Mouse (Mus musculus) thymus, adult 2 months (tissue): ENCODE results near the gene Zfp987.
"Not testable (repeated sequence)": the region's sequence is repeated elsewhere in the genome, so short reads cannot be mapped to it uniquely, and the experiment has no call there.

Source experiments
- CTCF ChIP-seq: fragments of 200-500 bp; IDR thresholded peaks from 2 replicates; pipeline ENCODE4 v1.5.1; 2012; ENCODE audit warnings: mild to moderate bottlenecking, control low read depth, low read length, moderate library complexity, borderline replicate concordance; ENCODE audit not compliant: control insufficient read depth, poor library complexity, insufficient read depth; ENCODE audit errors: extremely low read depth
- POLR2A ChIP-seq: fragments of 200-500 bp; IDR thresholded peaks from 2 replicates; pipeline ENCODE4 v1.6.1; 2012; ENCODE audit warnings: mild to moderate bottlenecking, low read length, control low read depth, moderate library complexity; ENCODE audit not compliant: control insufficient read depth, poor library complexity, insufficient read depth; ENCODE audit errors: extremely low read depth

DNA sequence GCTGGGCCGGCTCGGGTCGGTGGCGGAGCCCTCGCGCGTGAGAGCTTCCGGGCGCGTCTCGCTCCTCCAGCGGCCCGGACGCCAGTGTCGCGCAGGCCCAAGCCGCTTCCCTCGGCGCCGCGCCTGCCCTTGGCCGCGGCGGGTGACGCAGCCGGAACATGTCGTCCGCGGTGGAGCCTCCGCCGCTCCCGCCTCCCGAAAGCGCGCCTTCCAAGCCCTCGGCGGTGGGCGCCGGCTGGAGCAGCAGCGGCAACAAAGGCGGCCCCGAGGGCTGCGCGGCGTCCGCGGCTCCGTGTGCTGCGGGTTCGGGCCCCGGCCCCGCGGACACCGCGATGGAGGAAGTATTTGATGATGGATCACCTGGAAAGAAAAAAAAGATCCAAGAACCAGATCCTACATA lies 29.5 kb upstream of the Zfp987 start:
- not testable (repeated sequence) for TF ChIP-seq CTCF, POLR2A
